Mouse (Mus musculus): Measurements from ENCODE around the gene Grm3. TPM values are rescaled to one million over a fixed set of nuclear protein-coding genes. Genes with fewer than 3 reads are reported as not detected.

The Grm3 gene
- 0.12 and 0.15 TPM in 2 replicates for polyA plus RNA-seq (2015; fragmentation: Nextera tagmentation; extraction: Ambion mirVana)

DNA sequence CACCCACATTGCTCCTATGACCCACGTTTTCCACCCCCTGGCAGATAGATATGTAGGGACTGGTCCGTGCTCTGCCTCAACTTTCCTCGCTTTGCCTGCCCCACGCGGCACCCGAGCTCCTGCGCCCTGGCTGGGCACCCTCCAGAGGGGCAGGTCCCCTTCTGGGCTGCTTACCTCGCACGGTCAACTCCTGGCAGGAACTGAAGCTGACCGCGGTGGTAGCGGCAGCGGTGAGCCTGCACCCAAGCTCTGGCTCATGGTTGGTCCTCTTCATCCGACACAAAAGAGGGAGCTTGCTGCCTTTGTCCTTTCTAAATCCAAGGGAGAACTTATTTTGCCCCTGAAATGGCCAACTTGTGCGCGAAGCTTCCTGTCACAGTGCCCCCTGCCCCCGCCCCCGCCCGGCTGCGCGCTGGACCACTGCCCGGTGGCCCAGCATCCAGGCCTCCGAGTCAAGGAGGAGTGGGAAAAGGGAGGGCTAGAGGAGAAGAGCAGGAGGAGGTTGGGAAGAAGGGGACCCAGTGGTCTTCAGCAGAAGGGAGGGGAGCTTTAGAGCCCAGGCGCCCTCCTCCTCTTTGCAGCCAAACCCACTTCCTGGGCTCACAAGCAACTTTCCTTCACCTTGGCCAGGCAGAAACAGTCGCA lies at the start of gene Grm3:
Grm3 (minus strand) TSS at position 215 of the 645 bp plus-strand sequence.
- Histone ChIP-seq H3K4me3 (peak within 1 kb of the TSS; percentile 32), H3K9ac (no peak within 1 kb of the TSS), H3K9me3 (no peaks in the 10 kb centered on the region), H3K27me3 (peaks cover 24% of the 10 kb centered on the region), H3K36me3 (no peaks in the 10 kb centered on the region), H3K27ac (no peak within 1 kb of the TSS), H3K4me2 (peak within 1 kb of the TSS; percentile 58), H3K4me1 (peaks cover 11% of the 10 kb centered on the region)
- peak; percentile 52; the same call in 1 of the 2 replicates for ATAC-seq (ENCODE audit: borderline replicate concordance, extremely low read depth, low FRiP score, low TSS enrichment)
- WGBS: 1% methylated on average over 25 of the region's 25 CpGs

DNA sequence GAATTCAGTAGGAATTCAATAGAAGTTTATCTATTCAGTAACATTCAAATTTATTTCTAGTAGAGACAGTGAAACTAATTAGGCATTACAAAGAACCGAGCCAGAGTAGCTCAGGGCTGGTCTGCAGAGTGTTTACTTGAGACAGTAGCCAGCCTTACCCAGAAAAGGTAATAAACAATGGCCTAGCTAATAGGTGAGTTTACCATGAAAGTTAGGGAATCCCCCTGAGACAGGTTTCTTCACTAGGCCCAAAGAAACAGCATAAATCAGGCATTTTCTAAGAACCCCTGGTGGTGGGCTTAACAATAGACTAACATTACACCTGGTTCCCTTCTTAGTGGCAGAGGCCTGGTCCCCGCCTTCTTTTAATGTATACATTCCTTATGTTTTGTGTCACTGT lies 30.8 kb upstream of the Grm3 start:
- Histone ChIP-seq H3K4me3 (no peak overlapping the region), H3K27me3 (no peaks in the 10 kb centered on the region), H3K9me3 (no peaks in the 10 kb centered on the region), H3K9ac (no peak overlapping the region), H3K4me1 (no peaks in the 10 kb centered on the region), H3K4me2 (no peak overlapping the region), H3K36me3 (no peaks in the 10 kb centered on the region), H3K27ac (no peak overlapping the region)
- no peak for ATAC-seq (ENCODE audit: borderline replicate concordance, extremely low read depth, low FRiP score, low TSS enrichment)
- WGBS: 71% methylated on average over 2 of the region's 2 CpGs

DNA sequence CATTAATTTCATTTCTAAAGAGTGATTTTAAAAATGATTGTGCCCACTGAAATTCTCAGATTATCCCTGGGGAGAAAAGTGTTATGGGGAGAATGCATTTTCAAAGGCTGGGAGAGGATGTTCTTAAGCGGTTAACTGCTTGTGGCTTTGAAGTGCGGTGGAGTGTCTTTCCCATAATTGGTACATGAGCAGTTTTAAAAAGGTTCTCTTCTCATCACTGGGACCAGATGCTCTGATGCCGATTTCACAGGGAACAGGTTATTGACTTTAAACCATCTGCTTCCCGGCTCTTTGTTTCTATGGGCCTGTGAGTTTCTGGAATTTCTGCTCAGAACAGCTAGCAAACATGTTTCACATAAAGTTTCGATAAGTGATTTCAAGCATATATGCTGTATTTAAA lies 23.2 kb upstream of the Grm3 start:
- Histone ChIP-seq H3K36me3 (no peaks in the 10 kb centered on the region), H3K27me3 (no peaks in the 10 kb centered on the region), H3K4me3 (no peak overlapping the region), H3K9me3 (no peaks in the 10 kb centered on the region), H3K4me2 (no peak overlapping the region), H3K27ac (no peak overlapping the region), H3K9ac (no peak overlapping the region), H3K4me1 (no peaks in the 10 kb centered on the region)
- no peak for ATAC-seq (ENCODE audit: borderline replicate concordance, extremely low read depth, low FRiP score, low TSS enrichment)
- WGBS: 81% methylated on average over 5 of the region's 5 CpGs

DNA sequence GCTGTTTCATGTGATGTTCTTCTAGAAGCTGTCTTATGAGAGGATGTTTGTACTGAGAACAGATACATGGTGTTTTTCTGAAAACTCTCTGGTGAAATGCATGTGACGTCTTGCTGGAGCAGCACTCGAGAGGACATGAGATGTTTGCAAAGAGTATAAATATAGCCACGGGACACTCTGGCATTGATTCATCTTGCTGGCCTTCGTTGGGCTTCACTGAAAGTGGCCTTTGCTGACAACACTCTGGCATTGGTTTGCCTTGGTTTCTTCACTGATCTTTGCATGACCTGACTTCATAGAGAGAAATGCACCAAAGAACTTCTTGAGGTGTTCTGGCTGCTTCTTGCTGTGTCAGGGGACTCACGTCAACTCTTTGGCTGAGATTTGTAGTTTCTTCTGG lies 19.1 kb upstream of the Grm3 start:
- H3K4me1 ChIP-seq: no peaks in the 10 kb centered on the region
- WGBS: 66% methylated on average over 5 of the region's 5 CpGs

DNA sequence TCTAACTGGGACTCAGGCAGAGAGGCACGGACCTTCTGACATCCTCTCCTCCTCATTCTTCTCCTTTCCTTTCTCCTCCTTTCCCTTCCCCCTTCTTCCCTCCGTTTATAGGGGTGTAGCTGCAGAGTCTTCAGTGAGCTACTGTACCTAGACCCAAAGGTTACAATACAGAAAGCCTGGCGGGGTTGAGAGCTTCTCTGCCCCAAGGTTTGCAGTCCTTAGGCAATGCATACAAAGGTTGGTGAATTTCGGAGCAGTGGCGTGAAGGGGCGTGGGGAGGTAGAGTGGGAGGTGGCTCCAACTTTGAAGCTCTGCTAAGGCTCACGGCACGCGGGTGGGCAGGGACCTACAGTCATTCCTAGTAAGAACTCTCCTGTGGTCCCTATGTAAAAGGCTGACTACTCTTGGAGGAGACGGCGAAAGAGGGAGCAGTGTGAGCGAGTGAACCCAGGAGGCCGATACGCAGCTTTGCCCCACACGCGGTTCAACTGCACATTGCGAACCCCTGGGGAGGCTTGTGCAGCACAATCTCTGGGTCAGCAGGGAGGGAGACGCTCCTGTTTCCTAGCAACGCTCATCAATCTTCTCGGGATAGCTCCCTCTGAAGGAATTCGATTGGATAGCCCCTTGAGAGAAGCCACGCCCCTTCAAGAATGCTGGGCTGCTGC lies 765 bp upstream of the Grm3 start:
- Histone ChIP-seq H3K9me3 (no peaks in the 10 kb centered on the region), H3K27me3 (peaks cover 24% of the 10 kb centered on the region), H3K27ac (no peak overlapping the region), H3K36me3 (no peaks in the 10 kb centered on the region), H3K4me2 (peak overlapping the region; percentile 58), H3K4me3 (peak overlapping the region; percentile 32), H3K4me1 (peaks cover 11% of the 10 kb centered on the region), H3K9ac (no peak overlapping the region)
- WGBS: under 1% methylated on average over 22 of the region's 22 CpGs
- peak; percentile 89 for ATAC-seq (ENCODE audit: borderline replicate concordance, extremely low read depth, low FRiP score, low TSS enrichment)

More for the DNA sequence above, 19.1 kb upstream of the Grm3 start:
- H3K9me3 ChIP-seq: no peaks in the 10 kb centered on the region
- no peak overlapping the region for H3K4me2 ChIP-seq
- H3K27me3 ChIP-seq: no peaks in the 10 kb centered on the region
- H3K9ac ChIP-seq: no peak overlapping the region
- no peak overlapping the region for H3K27ac ChIP-seq
- H3K4me3 ChIP-seq: no peak overlapping the region
- H3K36me3 ChIP-seq: no peaks in the 10 kb centered on the region
- no peak for ATAC-seq (ENCODE audit: borderline replicate concordance, extremely low read depth, low FRiP score, low TSS enrichment)

DNA sequence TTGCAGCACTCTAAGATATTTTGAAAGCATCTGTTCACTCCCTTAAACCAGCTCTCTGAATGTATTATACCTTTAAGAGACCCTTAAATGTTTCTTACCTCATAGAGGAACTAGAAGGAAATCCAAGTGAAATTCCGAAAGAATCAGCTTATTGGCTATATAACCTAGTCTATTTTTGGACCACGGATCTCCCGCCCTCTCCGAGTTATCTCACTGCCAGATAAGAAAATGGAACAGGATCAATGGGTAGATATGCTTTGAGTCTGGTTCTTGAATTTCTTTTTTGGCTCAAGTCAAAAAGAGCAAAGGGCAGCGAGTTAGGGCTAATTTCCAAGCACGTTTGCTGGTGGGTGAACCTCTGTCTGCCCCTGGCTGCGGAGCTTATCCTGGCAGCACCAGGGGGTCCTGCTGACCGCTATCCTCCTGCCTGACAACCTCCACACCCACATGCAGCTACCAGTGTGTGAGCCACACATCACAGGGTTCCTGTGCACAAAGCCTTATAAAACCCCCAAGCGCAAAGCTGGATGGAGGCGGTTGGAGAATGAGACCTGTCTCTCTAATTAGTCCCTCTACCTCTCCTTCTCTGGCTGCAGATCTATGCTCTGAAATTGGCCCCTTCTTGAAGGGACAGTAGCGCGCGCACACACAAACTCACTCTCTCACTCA lies 549 bp downstream of the Grm3 start:
- WGBS: 5% methylated on average over 13 of the region's 13 CpGs
- Histone ChIP-seq H3K4me3 (peak overlapping the region; percentile 32), H3K27me3 (peaks cover 24% of the 10 kb centered on the region), H3K4me1 (peaks cover 11% of the 10 kb centered on the region), H3K27ac (no peak overlapping the region), H3K9me3 (no peaks in the 10 kb centered on the region), H3K9ac (no peak overlapping the region), H3K36me3 (no peaks in the 10 kb centered on the region), H3K4me2 (peak overlapping the region; percentile 58)
- no peak for ATAC-seq (ENCODE audit: borderline replicate concordance, extremely low read depth, low FRiP score, low TSS enrichment)

DNA sequence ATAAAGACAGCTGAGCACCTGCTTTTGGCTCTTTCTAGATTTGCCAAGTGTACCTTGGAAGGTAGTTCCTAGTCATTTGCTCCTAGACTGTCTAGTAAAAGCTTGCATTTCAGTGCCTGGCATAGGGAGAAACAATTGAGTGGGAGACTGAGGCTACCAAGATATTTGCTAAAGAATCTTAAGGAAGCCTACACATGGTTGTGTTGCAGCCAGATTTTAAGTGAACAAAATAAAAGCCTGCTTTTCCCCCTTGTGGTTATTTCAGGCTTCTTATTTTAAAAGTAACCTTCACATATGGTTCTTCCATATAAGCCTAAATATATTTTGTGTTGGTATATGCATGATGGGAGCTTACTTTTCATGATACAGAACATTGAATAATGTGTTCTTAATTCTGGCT lies 3.8 kb downstream of the Grm3 start:
- Histone ChIP-seq H3K9me3 (no peaks in the 10 kb centered on the region), H3K27me3 (peaks cover 23% of the 10 kb centered on the region), H3K9ac (no peak overlapping the region), H3K4me1 (peaks cover 11% of the 10 kb centered on the region), H3K36me3 (no peaks in the 10 kb centered on the region), H3K4me3 (no peak overlapping the region), H3K4me2 (no peak overlapping the region), H3K27ac (no peak overlapping the region)
- no peak for ATAC-seq (ENCODE audit: borderline replicate concordance, extremely low read depth, low FRiP score, low TSS enrichment)

DNA sequence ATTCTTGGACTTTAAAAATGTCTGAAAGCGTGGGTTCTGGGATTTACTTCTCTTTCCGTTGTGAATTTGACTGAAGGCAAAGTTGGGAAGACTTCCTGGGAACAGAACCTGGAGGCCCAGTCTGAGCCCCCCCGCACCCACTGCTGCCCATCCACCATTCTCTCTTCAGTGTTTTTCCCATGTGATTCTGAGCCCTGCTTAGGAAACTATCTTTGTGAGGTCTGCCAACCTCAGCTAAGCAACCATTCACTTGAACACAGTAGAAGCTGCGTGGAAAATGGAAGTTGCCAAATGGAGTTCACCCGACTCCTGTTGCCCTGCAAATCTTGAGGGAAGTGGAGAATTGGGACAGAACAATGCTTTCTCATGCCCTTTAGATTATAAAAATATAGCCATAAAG lies 8.7 kb downstream of the Grm3 start:
- Histone ChIP-seq H3K4me1 (no peaks in the 10 kb centered on the region), H3K9ac (no peak overlapping the region), H3K27me3 (no peaks in the 10 kb centered on the region), H3K9me3 (no peaks in the 10 kb centered on the region), H3K4me3 (no peak overlapping the region), H3K36me3 (no peaks in the 10 kb centered on the region), H3K27ac (no peak overlapping the region), H3K4me2 (no peak overlapping the region)
- 80% methylated on average over 5 of the region's 5 CpGs for WGBS
- no peak for ATAC-seq (ENCODE audit: borderline replicate concordance, extremely low read depth, low FRiP score, low TSS enrichment)

DNA sequence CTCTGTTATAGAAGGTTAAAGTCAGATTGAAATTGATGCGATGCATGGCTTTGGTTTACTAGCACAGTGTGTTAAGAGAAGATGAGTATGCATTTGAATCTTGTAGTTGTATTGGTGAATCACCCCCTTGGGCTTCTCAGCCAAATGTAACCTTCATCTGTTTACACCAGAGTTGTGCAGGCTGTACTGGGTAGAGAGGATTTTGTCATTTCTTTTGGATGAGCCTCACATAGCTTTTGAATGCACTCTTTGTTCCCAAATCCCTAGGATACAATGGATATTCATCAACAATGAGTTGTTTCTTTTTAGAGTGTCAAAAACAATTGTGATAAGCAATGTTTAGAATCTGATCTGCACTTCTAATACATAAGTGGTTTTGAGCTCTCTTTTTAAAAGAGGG lies 17.9 kb downstream of the Grm3 start:
- H3K4me3 ChIP-seq: no peak overlapping the region
- no peaks in the 10 kb centered on the region for H3K4me1 ChIP-seq
- no peaks in the 10 kb centered on the region for H3K27me3 ChIP-seq
- WGBS: 95% methylated on average over 1 of the region's 1 CpGs
- H3K36me3 ChIP-seq: no peaks in the 10 kb centered on the region
- no peak overlapping the region for H3K27ac ChIP-seq
- H3K9ac ChIP-seq: no peak overlapping the region
- ATAC-seq (ENCODE audit: borderline replicate concordance, extremely low read depth, low FRiP score, low TSS enrichment): no peak
- H3K4me2 ChIP-seq: no peak overlapping the region
- H3K9me3 ChIP-seq: no peaks in the 10 kb centered on the region

DNA sequence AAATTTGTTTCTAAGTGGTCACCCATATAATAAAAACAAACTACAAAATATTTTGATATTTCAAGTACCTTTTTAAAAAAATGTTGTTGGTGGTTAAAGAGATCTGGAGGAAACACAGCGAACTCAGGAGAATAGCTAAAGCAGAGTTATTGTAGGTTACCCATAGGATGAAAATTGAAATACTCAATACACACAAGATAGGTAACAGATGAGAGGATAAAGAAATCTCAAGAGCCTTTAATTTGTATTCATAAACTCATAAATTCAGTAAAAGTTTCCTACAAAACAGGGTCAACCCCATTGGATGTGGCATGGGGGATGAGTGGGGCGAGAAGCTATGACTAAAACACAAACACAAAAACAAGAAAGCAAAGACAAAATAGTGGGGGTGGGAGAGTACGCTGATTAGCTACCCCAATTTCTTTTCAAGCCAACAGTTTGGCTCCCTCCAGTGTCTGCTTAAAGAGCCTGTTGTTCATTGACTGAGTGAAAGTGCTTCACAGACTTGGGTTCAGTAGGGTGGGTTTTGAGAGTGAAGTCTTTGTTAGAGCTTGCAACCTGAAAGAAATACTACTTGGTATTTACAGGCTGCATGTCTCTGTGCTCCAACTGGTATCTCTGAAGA lies 21.5 kb downstream of the Grm3 start:
- no peak for ATAC-seq (ENCODE audit: borderline replicate concordance, extremely low read depth, low FRiP score, low TSS enrichment)
- no peak overlapping the region for H3K4me3 ChIP-seq
- H3K36me3 ChIP-seq: no peaks in the 10 kb centered on the region
- H3K4me1 ChIP-seq: no peaks in the 10 kb centered on the region
- H3K27me3 ChIP-seq: no peaks in the 10 kb centered on the region
- H3K4me2 ChIP-seq: no peak overlapping the region
- H3K9me3 ChIP-seq: no peaks in the 10 kb centered on the region
- no peak overlapping the region for H3K9ac ChIP-seq
- 53% methylated on average over 3 of the region's 3 CpGs for WGBS
- H3K27ac ChIP-seq: no peak overlapping the region

DNA sequence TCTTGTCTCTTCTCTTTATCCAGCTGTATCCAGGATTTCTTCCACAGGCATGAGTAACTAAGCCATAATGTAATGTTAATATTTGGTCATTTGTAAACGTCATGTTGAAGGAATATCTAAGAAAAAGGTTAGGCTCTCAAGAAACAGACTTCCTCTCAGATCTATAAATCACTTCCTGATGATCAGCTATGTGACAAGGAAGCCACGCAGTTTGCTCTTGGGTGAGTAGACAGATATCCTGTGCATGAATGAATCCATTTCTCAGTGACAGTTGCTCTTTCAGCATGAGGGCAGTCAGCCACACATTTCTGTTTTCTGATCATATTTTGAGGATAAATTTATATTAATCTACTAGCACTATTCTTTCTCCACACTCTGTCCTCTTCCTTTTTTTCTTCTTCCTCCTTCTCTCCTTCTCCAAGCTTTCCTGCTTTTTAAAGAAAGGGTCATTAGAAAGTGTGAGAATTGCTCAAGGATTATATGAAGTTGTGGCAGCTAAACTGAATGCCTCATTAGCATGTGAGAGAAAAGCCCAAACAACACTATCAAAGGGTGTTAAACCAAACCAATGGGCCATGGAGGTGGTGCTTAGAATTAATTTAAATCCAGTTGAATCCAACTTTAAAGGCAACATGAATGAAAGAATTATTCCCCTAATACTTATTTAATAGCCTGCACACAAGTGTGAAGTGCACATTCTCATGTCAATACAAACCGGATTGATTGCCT lies 22.1 kb downstream of the Grm3 start:
- Histone ChIP-seq H3K9ac (no peak overlapping the region), H3K27me3 (no peaks in the 10 kb centered on the region), H3K9me3 (no peaks in the 10 kb centered on the region), H3K4me1 (no peaks in the 10 kb centered on the region), H3K4me2 (no peak overlapping the region), H3K4me3 (no peak overlapping the region), H3K36me3 (no peaks in the 10 kb centered on the region), H3K27ac (no peak overlapping the region)
- no peak for ATAC-seq (ENCODE audit: borderline replicate concordance, extremely low read depth, low FRiP score, low TSS enrichment)
- WGBS: 16% methylated on average over 3 of the region's 3 CpGs
